Mouse (Mus musculus): ENCODE results near the gene Creb3l2.

Creb3l2 gene

DNA sequence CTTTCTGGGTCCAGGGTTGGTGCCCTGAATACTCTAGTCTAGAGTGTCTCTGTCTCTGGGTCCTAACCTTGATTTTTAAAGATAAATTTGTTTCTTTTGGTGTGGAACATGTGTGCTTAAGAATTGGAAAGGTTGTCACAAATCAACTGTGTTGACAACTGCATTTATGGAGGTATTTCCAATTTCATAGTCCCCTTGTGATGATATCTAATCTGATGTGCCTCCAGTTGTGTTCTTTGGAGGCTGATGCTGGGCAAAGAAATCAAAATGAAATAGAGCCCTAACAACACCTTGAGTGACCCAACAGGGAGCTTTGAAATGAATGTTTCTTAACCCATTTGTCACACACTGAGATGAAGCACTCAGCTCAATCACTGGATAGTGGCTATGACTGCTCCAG lies 126.5 kb downstream of the Creb3l2 start:
- DNase-seq, result no peak

DNA sequence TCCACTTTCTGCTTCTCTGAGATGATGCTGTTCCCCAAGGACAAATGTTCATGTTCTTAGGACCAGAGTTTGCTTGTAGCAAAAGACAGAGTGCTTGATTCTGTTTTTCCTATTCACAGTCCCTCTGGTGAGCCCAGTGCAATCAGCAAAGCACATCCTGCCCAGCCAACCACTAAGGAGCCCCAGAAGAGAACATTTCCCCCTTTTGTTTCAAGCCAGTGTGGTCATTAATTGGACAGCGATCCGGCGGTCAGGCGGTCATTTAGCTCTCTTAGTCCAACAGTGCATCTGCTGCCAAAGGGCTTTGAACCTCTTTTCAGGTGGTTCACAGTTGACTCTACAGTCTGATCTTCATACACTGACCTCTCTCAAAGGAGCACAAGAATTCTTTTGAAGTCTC lies 131.3 kb downstream of the Creb3l2 start:
- no peak for DNase-seq

DNA sequence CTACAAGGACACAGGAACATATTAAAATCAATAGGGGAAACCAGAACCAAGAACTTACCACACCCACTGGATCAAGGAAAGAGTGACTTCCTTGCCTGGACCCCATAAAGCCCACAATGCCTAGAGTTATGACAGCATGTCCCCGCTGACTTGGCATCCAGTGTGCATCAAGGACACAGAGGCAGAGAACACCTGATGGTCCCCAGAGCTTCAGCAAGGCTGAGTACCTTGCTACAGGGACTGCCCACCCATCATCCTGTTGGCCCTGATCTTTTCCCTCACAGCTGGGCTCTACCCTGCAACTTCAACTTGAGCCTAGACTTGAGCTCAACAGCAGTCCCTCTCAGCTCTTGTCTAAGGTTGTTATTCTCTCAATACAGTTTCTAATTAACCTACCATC lies 135.3 kb downstream of the Creb3l2 start:
- DNase-seq, result no peak

DNA sequence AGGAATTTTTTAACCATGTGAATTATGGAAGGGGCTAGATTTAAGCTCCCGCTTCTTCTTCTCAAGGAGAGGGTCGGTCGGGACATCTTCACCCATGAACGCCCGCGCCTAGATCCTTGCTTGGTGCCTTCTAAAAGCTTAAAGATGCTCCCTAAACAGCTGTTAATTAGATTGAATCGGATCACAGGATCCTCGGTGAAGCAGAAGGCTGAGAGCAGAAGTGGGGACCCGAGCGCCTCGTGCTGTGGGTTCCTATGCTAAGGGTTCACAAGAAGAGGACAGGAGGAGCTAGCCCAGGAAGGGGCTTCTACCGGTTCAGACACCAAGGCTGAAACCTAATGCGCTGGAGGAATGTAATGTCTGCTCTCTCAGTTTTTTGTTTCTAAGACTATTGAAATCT lies 141.5 kb downstream of the Creb3l2 start:
- no peak for DNase-seq

DNA sequence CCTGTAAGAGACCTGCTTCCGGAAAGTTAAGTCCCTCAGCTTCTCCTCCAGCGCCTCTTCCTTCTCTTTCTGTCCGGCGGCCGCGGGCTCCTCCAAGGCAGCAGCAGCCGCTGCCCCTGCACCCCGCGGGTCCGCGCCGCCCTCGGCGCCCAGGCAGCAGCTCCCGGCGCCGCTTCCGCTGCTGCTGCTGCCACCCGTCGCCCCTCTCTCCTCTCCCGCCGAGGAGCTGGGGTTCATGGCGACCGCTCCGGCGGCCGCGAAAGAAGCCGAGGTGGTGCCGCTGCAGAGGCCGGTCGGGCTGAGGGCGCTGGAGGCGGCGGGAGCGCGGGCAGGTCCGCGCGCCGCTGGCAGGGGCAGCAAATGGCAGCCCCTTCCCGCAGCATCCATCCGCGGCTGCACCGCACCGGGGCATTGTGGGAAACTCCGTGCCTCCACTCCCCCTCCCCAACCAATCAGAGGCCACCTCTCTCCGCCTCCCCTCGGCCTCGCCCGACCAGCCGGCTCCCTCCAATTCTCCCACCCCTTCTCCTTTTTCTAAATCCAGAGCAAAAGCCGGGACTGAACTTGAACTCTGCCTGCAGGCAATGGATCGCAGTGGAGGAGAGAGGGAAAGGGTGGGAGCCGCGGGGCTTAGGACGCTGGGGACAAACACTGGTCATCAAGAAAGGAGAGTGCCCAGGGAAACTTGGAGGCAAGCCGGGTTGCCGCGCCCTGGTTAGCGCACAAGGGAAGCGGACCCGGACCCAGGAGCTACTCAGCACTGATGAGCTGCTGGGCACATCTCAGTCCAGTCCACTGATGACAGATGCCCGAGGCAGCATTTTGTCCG lies 142.2 kb downstream of the Creb3l2 start, which contains the start of gene Dgki:
Dgki (minus strand) TSS at position 623 of the 829 bp plus-strand sequence.
- DNase-seq, result no peak

DNA sequence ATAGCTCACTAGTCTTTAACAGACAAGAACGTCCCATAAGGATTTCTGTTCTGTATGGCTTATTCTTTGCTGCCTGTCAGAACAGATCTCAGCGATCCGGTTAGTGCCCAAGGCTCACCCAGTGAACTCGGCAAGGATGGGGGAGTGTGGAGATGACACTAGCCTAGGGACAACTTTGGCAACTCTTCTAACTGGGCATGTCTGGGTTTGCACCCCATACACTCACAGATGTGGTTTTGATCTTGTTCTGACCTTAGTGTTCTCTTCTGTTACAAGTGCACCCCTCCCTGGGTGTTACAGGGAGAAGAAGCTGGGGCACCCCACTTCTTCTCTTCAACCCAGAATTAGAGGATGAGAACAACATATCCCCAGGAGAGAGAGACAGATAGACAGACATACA lies 143.0 kb downstream of the Creb3l2 start:
- DNase-seq, result no peak

DNA sequence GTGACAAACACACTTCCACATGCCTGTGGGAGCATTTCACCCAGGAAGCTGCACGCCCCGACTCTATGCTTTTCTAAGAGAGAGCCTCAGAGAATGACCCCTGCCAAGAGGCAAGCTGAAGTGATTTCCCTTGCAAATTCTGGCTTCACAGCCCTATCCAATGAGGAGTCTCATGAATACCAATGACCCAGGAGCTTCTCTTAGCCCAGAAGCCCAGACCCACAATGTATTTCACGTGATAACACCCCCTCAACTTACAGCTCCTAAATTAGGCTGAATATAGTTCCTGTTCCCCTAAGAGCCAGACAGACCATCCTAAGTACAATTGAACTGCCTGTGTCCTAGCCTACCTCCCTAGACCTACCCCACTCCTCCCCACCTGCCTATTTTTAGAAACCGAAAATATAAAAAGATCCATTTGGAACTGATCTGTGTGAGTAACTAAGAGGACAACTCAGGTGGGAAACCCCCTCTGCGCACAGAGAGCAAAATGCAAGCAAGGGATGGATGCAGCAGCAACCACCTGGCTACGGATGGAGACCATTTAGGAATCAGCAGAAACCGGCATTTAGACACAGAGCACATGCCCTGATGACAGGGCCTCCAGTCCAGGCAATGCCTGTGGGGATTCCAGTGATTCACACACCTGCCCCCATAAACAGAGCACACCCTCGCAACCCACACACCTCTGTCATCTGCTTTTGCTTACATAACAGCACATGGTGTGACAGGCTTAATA lies 144.0 kb downstream of the Creb3l2 start:
- DNase-seq, result no peak

DNA sequence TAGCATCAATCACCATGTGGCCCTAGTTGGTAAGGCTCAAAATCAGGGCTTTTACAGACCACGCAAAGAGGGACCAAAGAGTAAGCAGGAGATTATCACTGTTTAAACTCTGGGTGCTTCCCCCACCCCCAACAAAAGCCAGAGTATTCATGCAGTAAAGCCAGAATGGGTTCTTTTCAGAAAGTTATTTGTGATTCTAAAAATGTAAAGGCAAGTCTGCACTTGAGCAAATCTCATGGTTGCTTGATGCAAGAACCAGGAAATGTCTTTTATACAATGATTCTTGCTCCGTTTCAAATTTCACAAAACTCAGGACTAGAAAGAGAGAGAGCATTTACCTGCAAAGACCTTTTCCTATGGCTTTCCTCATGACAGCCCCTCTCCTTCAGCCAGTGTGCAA lies 149.9 kb downstream of the Creb3l2 start:
- DNase-seq, result no peak

DNA sequence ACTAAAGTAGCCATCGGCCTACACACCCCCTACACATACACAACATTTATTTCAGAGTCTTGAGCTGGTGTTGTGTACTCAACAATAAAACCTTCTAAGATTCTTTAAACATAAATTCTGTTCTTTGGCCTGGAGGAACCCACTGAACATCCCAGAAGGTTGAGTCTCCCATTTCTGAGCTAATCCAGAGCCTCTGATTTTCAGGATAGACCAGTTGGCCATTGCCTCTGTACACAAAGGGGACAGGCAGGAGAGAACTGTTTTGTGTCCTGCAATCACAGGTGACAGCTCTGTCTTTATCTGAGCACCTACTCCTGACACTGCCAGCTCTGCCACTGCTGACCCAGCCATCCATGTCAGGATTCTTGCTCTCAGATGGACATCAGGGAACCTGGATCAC lies 150.8 kb downstream of the Creb3l2 start:
- DNase-seq, result no peak

DNA sequence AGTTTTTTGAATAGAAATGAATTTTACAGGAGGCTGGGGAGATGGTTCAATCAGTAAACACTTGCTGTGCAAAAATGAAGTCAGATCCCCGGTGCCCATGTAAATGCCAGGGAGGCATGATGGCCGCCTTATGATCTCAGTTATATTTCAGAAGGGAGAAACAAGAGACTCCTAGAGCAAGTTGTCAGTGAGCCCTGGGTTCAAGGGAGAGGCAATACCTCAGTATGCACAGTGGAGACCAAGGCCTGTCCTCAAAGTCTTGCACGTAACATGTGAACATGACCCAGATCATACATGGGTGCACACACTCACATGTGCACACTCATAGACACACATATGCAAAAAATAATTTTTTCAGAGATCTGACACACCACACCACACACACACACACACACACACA lies 151.3 kb downstream of the Creb3l2 start:
- DNase-seq, result no peak

DNA sequence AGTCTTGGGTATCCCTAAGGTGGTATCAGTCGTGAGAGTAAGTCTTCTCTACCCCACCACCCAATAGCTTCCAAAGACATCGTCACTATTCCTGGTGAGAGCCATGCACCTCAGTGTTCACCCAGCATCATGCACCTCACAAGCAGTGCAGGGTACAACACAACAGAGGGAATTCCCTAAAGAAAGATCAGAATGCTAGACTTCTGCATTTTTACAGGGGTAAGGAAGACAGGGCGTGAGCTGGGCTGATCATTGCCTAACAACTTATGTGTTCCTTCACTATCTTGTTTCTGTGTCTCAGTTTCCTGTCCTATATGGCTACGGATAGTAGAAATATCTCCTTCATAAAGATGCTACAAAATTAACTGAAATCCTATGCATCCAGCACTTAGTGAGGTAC lies 155.8 kb downstream of the Creb3l2 start:
- DNase-seq, result no peak

DNA sequence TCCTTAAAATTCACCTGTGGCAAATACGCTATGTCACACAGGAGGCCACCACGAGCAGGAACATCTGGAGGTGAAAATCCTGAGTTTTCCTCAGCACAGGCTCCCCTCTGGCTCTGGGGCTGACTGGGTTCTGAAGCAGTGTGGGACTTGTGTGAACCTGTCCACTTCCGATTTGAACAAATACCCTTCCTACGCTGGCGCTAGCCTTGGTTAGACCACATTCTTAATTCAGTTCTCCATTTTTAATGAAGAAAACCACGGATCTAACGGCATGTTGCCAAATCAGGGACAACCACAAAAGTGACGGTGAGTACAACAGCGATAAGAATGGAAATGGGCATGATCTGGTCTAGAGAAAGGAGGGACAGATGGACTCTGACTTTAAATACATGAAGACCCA lies 157.1 kb downstream of the Creb3l2 start:
- no peak for DNase-seq

DNA sequence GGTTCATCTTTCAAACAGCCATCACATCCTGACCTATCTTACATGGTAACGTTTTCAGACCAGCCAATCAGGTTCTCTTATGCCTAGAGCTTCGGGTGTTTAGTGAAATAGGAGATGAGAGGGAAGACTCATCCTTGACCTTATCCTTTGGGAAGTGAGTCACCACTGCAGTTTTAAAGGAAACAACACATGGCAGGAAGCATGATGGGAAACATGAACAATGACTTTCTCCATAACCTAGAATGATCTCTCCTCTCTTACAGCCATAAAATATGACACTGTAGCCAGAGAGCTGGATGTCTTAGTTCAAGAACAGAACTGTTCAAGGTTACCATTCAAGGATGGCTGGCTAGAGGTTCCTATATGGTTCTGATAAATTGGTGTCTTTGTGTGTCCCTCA lies 158.6 kb downstream of the Creb3l2 start:
- DNase-seq, result no peak

DNA sequence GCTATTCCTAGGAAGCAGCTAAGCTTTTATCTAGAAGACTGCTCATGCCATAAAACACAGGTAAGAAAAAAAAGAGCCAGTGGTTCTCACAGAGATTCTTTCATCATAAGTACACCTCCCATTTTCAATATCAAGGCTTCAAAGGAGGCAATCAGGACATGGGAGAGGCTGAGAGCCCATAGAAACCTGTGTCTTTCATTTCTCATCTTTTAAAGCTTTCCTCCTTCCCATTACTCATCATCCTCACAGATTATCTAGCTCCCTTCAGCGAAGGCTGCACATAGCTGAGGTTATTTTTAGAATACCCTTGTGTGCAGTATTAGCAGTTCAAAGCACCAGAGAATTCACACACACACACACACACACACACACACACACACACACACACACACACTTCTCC lies 159.3 kb downstream of the Creb3l2 start:
- DNase-seq, result no peak
